Mouse (Mus musculus) brain, embryonic 14.5 days (tissue): ENCODE measurements around the gene Aurka. TPM values are rescaled to one million over a fixed set of nuclear protein-coding genes. Genes with fewer than 3 reads are reported as not detected.

Source experiments
- DNase-seq: peaks from one replicate; pipeline ENCODE4 v3.0.0-alpha.2; 2011; ENCODE audit warnings: low read depth
- CTCF ChIP-seq: fragments of 200-500 bp; IDR thresholded peaks from 2 replicates; pipeline ENCODE4 v1.5.1; 2012; ENCODE audit warnings: inconsistent platforms, mild to moderate bottlenecking, moderate library complexity, borderline replicate concordance; ENCODE audit not compliant: insufficient read depth, insufficient read length; ENCODE audit errors: extremely low read depth
- POLR2A ChIP-seq: fragments of 200-500 bp; IDR thresholded peaks from 2 replicates; pipeline ENCODE4 v1.6.1; 2012; ENCODE audit warnings: mild to moderate bottlenecking, inconsistent platforms, borderline replicate concordance; ENCODE audit not compliant: poor library complexity, insufficient read depth, insufficient read length, severe bottlenecking; ENCODE audit errors: extremely low read depth
- polyA plus RNA-seq: library from polyadenylated mRNA; depleted of rRNA; stranded (reverse); fragments of >200 nt; gene quantifications from 2 replicates; pipeline ENCODE4 v1.2.3, GENCODE M21; 2012

The Aurka gene
- polyA plus RNA-seq, 1 experiment: 20.4 TPM

- DNase-seq: no peak
Measured at GRCm38 (mm10) chr2:172376999-172377515, 6.7 kb upstream of the Aurka start.

GRCm38 (mm10) chr2:172376551-172376950 is 6.2 kb upstream of the Aurka start:
- TF ChIP-seq POLR2A (no peak), CTCF (no peak)
- DNase-seq: no peak

More at GRCm38 (mm10) chr2:172376999-172377515, 6.7 kb upstream of the Aurka start:
- no peak for TF ChIP-seq CTCF
- no peak for TF ChIP-seq POLR2A

DNA sequence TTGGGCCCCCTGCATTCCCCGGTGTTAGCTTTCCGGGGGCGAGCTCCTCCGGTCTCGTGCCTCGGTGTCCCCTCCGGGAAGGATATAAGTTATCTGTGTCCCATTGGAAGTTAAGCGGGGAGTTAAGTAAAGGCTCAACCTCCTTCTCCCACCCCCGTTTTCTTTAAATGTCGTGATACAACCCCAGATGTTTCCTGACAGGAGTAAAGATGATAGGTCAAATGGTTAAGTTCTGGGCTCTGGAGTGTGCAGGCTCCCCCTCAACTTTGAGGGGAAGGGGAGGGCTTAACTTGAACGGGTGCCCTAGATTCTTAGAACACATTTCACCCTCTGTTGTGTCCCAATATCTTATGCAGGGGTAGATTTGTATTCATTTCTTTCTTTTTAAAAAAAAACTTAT is 923 bp upstream of the Aurka start:
- TF ChIP-seq POLR2A (no peak), CTCF (no peak)
- DNase-seq: no peak

- no peak for TF ChIP-seq POLR2A
- TF ChIP-seq CTCF: no peak
- no peak for DNase-seq
Measured at GRCm38 (mm10) chr2:172363176-172363575, 7.2 kb downstream of the Aurka start.

DNA sequence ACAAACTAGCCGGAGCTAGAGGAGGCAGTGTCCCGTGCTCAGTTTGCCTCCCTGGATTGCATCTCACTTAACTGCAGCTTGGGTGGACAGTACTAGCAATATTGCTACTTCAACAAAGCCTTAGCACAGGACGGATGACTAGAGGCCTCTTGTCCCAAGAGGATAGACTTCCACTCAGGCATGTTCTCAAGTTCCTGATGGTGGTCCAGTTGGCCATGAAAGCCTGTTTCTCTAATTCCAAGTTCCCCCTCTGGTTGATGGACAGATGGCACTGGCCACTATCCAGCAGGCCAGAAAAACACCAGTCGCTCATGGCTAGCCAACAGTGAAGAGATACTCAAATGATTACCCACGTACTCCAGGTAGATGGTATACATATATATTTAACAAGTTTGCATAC is 14.5 kb downstream of the Aurka start:
- DNase-seq: peak; percentile 56
- TF ChIP-seq POLR2A: no peak
- TF ChIP-seq CTCF: no peak

DNA sequence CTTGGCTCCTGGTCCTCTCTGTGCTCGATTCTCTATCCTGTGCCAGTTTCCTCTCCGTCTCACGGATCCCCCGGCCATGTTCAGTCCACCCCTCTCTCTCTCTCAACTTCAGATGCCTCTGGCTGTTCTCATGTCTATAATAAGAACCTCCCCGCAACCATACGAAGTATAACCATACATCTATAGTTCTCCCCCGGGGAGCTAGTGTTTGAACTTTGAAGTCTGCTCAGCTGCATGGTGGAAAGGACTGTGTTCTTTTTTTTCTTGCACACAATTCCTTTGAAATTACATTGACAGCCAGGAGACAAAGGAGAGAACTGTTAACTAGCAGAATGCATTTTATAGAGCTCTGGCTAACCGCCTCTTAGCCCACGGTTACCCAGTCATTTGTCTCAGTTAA is 15.6 kb downstream of the Aurka start:
- DNase-seq: peak; percentile 73

GRCm38 (mm10) chr2:172353218-172353617 is 17.1 kb downstream of the Aurka start:
- DNase-seq: peak; percentile 91
- TF ChIP-seq POLR2A (no peak), CTCF (no peak)

More for the DNA sequence above, 15.6 kb downstream of the Aurka start:
- no peak for TF ChIP-seq POLR2A

DNA sequence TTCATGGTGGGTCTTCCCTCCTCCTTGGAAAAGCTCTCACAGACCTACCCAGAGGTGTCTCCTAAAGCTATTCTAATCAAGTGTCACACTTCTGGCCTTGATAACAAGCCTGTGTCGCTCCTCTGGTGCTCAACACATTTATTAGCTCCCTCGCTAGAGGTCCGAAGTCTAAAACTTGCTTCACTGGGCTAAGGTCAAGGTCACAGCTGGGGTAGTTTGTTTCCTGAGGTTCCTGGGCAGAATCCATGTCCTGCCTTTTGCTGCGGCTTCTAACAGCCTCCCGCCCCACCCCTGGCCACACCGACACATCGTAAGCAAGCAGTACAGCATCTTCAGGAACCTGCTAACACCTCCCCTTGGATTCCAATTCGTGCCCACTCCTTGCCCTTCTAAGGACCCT is 19.6 kb downstream of the Aurka start:
- TF ChIP-seq CTCF (no peak), POLR2A (no peak)
- DNase-seq: no peak

- TF ChIP-seq CTCF (no peak), POLR2A (no peak)
- no peak for DNase-seq
Measured at GRCm38 (mm10) chr2:172349776-172350175, 20.6 kb downstream of the Aurka start.

- peak; percentile 87 for DNase-seq
- TF ChIP-seq CTCF (no peak), POLR2A (no peak)
Measured at GRCm38 (mm10) chr2:172348297-172348950, 21.9 kb downstream of the Aurka start.

GRCm38 (mm10) chr2:172346933-172347611 is 23.3 kb downstream of the Aurka start:
- no peak for TF ChIP-seq POLR2A
- TF ChIP-seq CTCF: no peak
- peak; percentile 28 for DNase-seq

- peak; percentile 79 for DNase-seq
- no peak for TF ChIP-seq CTCF
- no peak for TF ChIP-seq POLR2A
Measured at GRCm38 (mm10) chr2:172346034-172346929, 24.1 kb downstream of the Aurka start.
